Mouse (Mus musculus) ES-Bruce4 (cell line): ENCODE data around the gene Casp9. TPM values are rescaled to one million over a fixed set of nuclear protein-coding genes. Genes with fewer than 3 reads are reported as not detected.
A peak's percentile ranks its signal among the peaks of the same experiment; 100 is the strongest.

ENCODE experiments used
- H3K27ac ChIP-seq: 2 replicates; pipeline ENCODE4 v1.5.1; 2012; ENCODE audit warnings: low read length, inconsistent platforms; ENCODE audit not compliant: insufficient read depth
- H3K27me3 ChIP-seq: 2 replicates; pipeline ENCODE4 v1.6.1; 2012; ENCODE audit warnings: mild to moderate bottlenecking, low read length, inconsistent platforms; ENCODE audit not compliant: control insufficient read depth, poor library complexity, insufficient read depth, severe bottlenecking
- H3K36me3 ChIP-seq: 2 replicates; pipeline ENCODE4 v1.6.1; 2012; ENCODE audit warnings: inconsistent platforms, mild to moderate bottlenecking, low read length, moderate library complexity; ENCODE audit not compliant: control insufficient read depth, poor library complexity, insufficient read depth, severe bottlenecking
- H3K4me1 ChIP-seq: one replicate; pipeline ENCODE4 v1.8.1; 2011; ENCODE audit warnings: low read length; ENCODE audit not compliant: control insufficient read depth, insufficient read depth
- H3K4me3 ChIP-seq: 2 replicates; pipeline ENCODE4 v1.5.1; 2011; ENCODE audit warnings: low read depth, mild to moderate bottlenecking, low read length
- H3K9ac ChIP-seq: 2 replicates; pipeline ENCODE4 v1.6.1; 2012; ENCODE audit warnings: low read depth, mild to moderate bottlenecking, inconsistent platforms; ENCODE audit not compliant: poor library complexity, severe bottlenecking
- H3K9me3 ChIP-seq: replicated peaks from 2 replicates; pipeline ENCODE4 v1.6.1; 2012; ENCODE audit warnings: mild to moderate bottlenecking, low read length, inconsistent platforms; ENCODE audit not compliant: control insufficient read depth, poor library complexity, insufficient read depth, severe bottlenecking
- CTCF ChIP-seq: IDR thresholded peaks from one replicate; pipeline ENCODE4 v1.8.1; 2011; ENCODE audit warnings: low read depth, low read length
- EP300 ChIP-seq: IDR thresholded peaks from 2 replicates; pipeline ENCODE4 v1.6.1; 2011; ENCODE audit warnings: low read depth, low read length; ENCODE audit not compliant: insufficient read depth
- POLR2A ChIP-seq: IDR thresholded peaks from one replicate; pipeline ENCODE4 v1.8.1; 2011; ENCODE audit warnings: low read length; ENCODE audit not compliant: insufficient read depth
- polyA plus RNA-seq: library from polyadenylated mRNA; stranded (reverse); fragments of >200 nt; gene quantifications from 2 replicates; pipeline ENCODE4 v1.2.4, GENCODE M21; 2011; ENCODE audit warnings: low read depth; ENCODE audit not compliant: missing spikeins, insufficient read depth, insufficient read length

Gene Casp9
- polyA plus RNA-seq, 1 experiment: 17.6 TPM

DNA sequence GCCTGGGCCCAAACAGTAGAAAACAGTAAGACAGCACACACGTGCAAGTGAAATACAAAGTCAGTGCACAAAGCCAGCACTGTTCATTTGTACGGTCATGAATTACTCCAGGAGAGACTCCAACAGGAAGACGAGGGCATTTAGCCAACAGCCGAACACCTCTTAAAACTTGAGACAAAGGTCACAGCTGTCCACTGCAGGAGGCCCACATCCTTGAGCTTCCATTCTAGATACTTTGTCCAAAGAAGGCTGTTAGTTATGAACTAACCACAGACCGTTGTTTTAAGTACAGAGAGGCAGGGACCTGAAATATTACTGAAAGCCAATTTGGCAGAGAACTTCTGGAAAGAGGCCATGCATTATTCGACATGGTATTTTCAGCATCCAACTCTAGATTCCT lies 6.4 kb upstream of the Casp9 start:
- Histone ChIP-seq H3K9me3 (no peaks in the 10 kb centered on the region), H3K36me3 (peaks cover 2% of the 10 kb centered on the region; the same call in 1 of the 2 replicates), H3K27ac (no peak overlapping the region), H3K27me3 (no peaks in the 10 kb centered on the region), H3K4me3 (no peak overlapping the region), H3K4me1 (no peaks in the 10 kb centered on the region), H3K9ac (no peak overlapping the region)
- no peak for TF ChIP-seq CTCF
- no peak for TF ChIP-seq EP300
- no peak for TF ChIP-seq POLR2A

DNA sequence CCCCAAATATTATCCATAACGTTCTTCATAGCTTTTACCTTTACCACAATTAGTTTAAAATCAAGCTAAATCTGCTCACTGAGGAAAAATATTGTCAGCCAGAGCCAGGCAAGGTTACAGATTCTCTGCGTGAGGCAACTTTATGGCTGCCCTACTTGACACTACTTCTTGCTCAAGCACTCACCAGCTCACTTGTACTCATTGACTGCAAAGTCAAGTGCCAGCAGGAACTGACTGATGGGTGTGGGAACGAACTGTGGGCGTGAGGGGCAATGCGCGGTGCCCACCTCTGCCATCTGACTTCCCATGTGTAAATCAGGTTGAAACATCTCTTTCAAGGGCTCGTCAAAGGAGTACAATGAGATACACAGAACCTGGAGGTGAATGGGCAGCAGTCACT lies 6.0 kb upstream of the Casp9 start:
- Histone ChIP-seq H3K9ac (no peak overlapping the region), H3K27me3 (no peaks in the 10 kb centered on the region), H3K9me3 (no peaks in the 10 kb centered on the region), H3K27ac (no peak overlapping the region), H3K4me1 (no peaks in the 10 kb centered on the region), H3K36me3 (no peaks in the 10 kb centered on the region; the same call in 1 of the 2 replicates), H3K4me3 (no peak overlapping the region)
- TF ChIP-seq CTCF (no peak), EP300 (no peak), POLR2A (no peak)

DNA sequence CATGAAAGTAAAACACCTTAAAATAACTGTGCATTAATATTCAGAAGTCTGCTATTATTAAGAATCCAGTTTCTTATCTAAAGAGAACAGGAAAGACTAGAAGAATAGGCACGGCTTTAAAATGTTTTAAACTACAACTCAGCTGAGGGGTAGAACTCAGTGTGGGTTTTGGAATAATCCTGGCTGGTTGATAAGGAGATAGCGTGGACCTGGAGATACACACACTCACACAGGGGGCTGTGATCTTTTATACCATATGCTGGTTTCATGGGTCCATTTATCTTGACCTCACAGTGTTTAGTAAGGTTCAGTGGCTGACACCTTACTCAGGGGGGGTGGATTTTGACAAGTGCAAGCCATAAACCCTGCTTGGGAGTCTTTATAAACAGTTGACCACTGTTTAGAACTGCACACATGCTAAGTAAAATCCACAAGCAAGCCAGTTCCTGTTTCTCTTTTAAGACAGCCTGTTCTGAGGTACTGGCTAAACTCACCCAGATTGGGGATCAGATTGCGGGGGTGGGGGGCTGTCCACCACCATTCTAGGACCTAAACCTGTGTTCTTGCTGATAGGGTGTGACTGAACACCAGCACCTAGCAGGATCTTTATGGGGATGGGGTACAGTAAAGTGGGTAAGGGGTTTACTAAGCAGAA lies 3.7 kb upstream of the Casp9 start:
- H3K4me3 ChIP-seq: peak overlapping the region; percentile 89
- H3K9ac ChIP-seq: peak overlapping the region; percentile 73
- no peaks in the 10 kb centered on the region for H3K4me1 ChIP-seq
- H3K27me3 ChIP-seq: no peaks in the 10 kb centered on the region
- no peak overlapping the region for H3K27ac ChIP-seq
- no peaks in the 10 kb centered on the region for H3K9me3 ChIP-seq
- TF ChIP-seq POLR2A (no peak), CTCF (no peak), EP300 (no peak)
- H3K36me3 ChIP-seq: no peaks in the 10 kb centered on the region

DNA sequence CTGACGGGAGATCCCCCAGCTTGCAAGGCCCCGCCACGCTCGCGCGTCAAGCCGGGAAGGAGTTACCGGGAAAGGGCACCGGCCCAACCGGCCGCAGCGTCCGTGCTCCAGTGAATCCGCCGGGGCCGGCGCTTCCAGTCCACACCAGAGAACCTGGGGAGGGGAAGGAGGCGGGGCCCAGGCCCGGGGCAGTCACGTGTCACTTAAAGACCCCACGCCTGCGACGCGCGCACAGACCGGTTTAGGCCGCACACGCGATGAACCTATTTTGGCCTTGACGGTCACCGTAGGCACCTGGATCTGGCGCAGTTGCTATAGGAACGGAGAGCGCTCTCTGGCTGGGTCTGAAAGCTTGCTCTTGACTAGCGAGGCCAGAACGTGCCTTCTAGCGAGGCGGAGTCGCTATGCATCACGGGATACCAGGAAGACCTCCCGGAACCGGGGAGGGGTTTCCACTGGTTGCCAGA lies 2.9 kb upstream of the Casp9 start, which contains the start of gene Dnajc16:
Dnajc16 (minus strand) TSS at position 408 of the 467 bp plus-strand sequence.
- Histone ChIP-seq H3K9ac (peak within 1 kb of the TSS; percentile 73), H3K4me1 (no peaks in the 10 kb centered on the region), H3K36me3 (no peaks in the 10 kb centered on the region), H3K9me3 (no peaks in the 10 kb centered on the region), H3K27me3 (no peaks in the 10 kb centered on the region), H3K27ac (no peak within 1 kb of the TSS), H3K4me3 (peak within 1 kb of the TSS; percentile 89)
- no peak for TF ChIP-seq POLR2A
- TF ChIP-seq EP300: peak; percentile 61; the same call in 1 of the 2 replicates

DNA sequence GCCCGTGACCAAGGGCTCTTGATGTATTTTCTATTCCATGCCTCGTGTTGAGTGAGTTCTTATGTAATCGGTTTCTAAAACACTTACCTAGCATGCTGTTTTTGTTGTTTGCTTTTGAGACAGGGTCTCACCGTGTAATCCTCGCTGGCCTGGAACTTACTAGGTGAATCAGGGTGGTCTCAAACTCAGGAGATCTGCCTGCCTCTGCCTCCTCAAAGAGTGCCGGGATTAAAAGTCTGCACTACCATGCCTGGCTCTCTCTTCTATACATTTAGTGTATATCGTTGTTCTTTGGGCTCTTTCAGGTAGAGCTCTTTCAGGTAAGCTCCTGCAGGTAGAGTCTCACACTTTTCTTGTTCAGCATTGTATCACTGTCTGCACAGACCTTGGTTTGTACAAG lies 1.9 kb upstream of the Casp9 start:
- H3K9ac ChIP-seq: no peak overlapping the region
- TF ChIP-seq EP300 (no peak), CTCF (no peak), POLR2A (no peak)
- no peaks in the 10 kb centered on the region for H3K9me3 ChIP-seq
- H3K36me3 ChIP-seq: no peaks in the 10 kb centered on the region
- H3K4me3 ChIP-seq: no peak overlapping the region
- no peak overlapping the region for H3K27ac ChIP-seq
- H3K4me1 ChIP-seq: no peaks in the 10 kb centered on the region
- no peaks in the 10 kb centered on the region for H3K27me3 ChIP-seq

DNA sequence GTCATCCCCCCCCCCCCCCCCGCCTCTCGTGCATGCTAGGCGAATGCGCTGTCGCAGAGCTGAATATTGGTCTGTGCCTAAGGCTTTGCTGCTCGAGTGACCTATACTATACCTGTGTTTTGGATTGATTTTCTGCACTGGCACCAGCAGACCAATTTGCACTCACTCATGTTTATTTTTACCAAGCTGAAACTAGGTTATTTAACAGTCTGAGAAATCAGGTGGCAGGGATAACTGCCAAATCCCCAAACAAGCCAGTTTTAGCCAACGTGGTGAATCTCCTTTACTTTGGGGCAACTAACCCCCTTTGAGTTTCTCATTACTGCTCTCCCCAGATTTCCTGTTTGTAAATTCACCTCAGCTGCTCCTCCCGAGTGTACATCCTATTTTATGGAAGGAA lies 1.5 kb upstream of the Casp9 start:
- no peak for TF ChIP-seq EP300
- TF ChIP-seq CTCF: no peak
- TF ChIP-seq POLR2A: no peak
- H3K27ac ChIP-seq: no peak overlapping the region
- no peaks in the 10 kb centered on the region for H3K9me3 ChIP-seq
- no peaks in the 10 kb centered on the region for H3K4me1 ChIP-seq
- no peaks in the 10 kb centered on the region for H3K36me3 ChIP-seq
- no peak overlapping the region for H3K9ac ChIP-seq
- no peaks in the 10 kb centered on the region for H3K27me3 ChIP-seq
- no peak overlapping the region for H3K4me3 ChIP-seq
